Mouse (Mus musculus) CH12.LX (cell line): ENCODE measurements around the gene Uspl1.

Experiments
- CHD2 ChIP-seq: IDR thresholded peaks from 2 replicates; pipeline ENCODE4 v1.6.1; 2011; ENCODE audit warnings: low read length, improper control_type of control experiment
- CTCF ChIP-seq, 2 experiments: IDR thresholded peaks in 1 of 2; conservative IDR thresholded peaks in 1 of 2; 2 replicates each; pipeline ENCODE4 v1.5.1; 2011 to 2012; ENCODE audit warnings: low read depth in 2 of 2, low read length in 2 of 2, improper control_type of control experiment in 1 of 2, inconsistent platforms in 1 of 2, mild to moderate bottlenecking in 1 of 2, moderate library complexity in 1 of 2
- MAX ChIP-seq: IDR thresholded peaks from 2 replicates; pipeline ENCODE4 v1.6.1; 2011; ENCODE audit warnings: low read length, improper control_type of control experiment
- MAZ ChIP-seq: IDR thresholded peaks from 2 replicates; pipeline ENCODE4 v1.6.1; 2012; ENCODE audit warnings: low read depth, mild to moderate bottlenecking, inconsistent platforms, low read length, improper control_type of control experiment, moderate library complexity
- POLR2A ChIP-seq: IDR thresholded peaks from 2 replicates; pipeline ENCODE4 v1.6.1; 2011; ENCODE audit warnings: low read depth, mild to moderate bottlenecking, improper control_type of control experiment, low read length
- ZNF384 ChIP-seq: IDR thresholded peaks from 2 replicates; pipeline ENCODE4 v1.6.1; 2012; ENCODE audit warnings: low read depth, low read length, improper control_type of control experiment, inconsistent platforms

DNA sequence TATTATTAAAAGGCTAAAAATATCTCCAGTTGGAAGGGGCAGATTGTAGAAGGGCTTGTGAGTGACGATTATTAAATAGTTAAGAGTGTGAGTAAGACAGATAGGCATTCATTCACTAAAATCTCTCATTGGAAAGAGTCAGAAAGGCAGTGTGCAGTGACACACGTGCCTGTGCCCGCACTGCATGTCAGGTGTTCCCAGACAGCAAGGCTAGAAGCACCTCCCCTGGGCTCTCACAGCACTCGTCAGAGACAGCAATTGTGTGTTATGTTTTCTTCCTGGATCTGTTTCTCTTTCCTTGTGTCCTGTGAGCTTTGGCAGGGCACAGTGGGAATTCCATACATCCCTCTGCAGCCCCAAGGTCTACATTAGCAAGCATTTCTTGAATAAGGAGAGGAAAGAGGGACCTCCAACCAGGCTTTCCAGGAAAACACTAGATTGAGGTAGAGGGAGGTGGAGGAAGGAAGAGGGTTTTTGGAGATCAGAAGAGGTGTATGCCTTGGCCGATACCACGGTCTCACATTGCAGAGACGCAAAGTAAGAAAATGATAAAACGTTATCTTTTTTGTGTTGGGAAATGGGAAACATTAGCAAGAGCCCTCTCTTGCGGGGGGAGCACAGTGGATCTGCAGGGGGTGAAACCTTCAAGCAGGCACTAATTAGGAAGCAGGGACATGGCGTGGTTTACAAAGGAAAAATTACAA lies 49.2 kb upstream of the Uspl1 start:
- TF ChIP-seq CTCF (conservative IDR thresholded peaks at IDR 0.05 in 1 of 2, IDR thresholded peaks at IDR 0.05 in 1 of 2; ENCODE audit: low read depth in 2 of 2, low read length in 2 of 2): no peak
- no peak for TF ChIP-seq POLR2A
- TF ChIP-seq MAZ: no peak
- no peak for TF ChIP-seq ZNF384
- no peak for TF ChIP-seq MAX
- no peak for TF ChIP-seq CHD2
